Mouse (Mus musculus) liver, adult 2 months (tissue): ENCODE measurements around the gene Atrnl1.

ENCODE experiments used
- CTCF ChIP-seq: fragments of 200-500 bp; IDR thresholded peaks from 2 replicates; pipeline ENCODE4 v1.5.1; 2011; ENCODE audit warnings: low read depth, low read length, control low read depth
- POLR2A ChIP-seq: fragments of 200-500 bp; IDR thresholded peaks from 2 replicates; pipeline ENCODE4 v1.6.1; 2011; ENCODE audit warnings: low read length, control low read depth; ENCODE audit not compliant: insufficient read depth; ENCODE audit errors: extremely low read depth

DNA sequence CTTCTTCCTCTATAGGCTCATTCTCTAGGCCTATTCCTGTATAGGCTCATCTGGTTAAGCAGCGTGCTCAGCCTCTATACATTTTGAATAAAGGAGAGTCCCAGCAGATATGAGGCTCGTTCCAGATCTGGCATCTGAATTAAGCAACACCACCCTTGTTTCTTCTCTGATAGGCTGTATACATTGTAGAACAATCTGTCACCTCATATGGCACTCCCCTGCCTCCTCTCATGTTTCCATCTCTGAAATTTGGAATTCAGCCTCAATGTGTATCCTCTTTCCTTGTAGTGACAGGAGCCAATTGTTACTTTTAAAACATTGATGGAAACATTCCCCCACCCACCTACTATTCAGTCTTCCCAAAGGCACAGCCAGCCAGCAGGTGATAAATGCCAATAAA lies 414.2 kb downstream of the Atrnl1 start:
- TF ChIP-seq POLR2A (no peak), CTCF (no peak)
